Mouse (Mus musculus) cerebellum, adult 11 months (tissue): ENCODE measurements at regions not wholly inside any gene's neighbourhood (a gene's known extent, or its start where the extent isn't known, plus 50 kb on each side); places are given as distances from the start of the nearest gene placed in this dataset.
A peak's percentile ranks its signal among the peaks of the same experiment; 100 is the strongest.
"Not testable (repeated sequence)": the region's sequence is repeated elsewhere in the genome, so short reads cannot be mapped to it uniquely, and the experiment has no call there.

Experiments
- DNase-seq: peaks from one replicate; pipeline ENCODE4 v3.0.0; 2022

DNA sequence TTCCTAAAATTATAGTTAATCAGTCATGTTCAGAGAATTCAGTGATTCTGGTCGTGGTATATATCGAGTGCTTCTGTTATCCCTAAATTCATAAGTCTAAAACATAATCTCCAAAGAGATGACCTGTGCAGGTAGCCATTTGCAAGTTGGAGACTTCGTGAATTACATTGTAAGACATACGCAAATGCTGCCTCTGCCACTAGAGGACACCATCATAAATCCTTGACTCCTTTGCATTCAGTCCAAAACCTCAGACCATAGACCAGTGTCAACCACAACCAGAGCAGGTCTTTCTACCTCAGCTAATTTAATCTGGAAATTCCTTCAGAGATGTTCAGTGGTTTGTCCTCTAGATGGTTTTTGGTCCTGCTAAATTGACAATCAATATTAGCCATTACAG is 302.8 kb upstream of the Zic4 start:
- DNase-seq: no peak

DNA sequence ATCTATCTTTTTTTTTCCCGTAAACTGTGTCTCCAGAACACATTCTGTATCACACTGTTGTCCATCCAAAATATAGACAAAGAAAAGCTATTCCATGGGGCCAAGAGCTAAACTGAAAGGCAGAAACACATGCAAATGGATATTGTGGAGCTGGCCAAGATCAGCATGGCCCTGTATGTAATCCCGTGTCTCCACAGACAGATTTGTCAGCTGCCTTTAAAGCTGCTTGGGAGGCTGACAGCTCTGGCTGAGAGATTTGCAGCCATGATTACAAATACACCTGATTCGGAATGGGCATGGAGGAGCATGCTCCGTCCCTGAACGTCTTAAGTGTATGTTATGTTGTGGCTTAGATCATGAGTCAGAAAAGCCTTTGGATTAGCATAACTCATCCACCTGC is 292.7 kb upstream of the Zic4 start:
- DNase-seq: no peak

DNA sequence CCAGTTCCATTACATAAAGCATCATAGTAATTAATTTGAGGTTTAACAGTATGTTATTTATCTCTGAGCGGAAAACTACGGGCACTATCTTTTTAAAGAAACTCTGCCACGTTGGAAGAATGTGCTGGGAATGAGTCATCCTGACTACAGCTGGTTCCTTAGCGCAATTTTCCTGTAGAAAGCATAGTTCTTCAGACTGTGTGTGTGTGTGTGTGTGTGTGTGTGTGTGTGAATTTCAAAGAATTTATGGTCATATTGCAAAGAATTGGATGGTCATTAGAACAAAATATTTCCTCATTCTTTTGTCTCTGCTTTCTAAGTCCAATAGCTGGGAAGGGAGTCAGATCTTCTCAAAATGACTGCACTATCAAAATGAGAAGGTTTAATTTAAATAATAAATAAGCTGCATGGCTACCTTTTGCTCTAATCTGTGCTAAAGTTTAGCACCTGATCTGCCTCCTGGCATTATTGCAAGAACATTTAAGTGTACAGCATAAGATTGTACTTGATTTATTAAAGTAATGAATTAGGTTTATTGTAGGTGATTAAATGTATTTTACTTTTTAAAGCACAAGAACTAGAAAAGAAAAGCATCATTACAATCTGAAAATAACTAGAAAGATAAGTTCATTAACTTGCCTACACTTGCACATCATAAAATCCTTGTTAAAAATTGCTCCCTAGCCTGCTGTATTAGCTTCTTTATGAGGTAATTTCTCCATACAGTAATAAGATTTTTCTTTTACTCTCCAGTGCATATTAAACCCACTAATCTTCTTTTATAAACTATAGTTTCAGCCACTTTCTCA is 288.6 kb upstream of the Zic4 start:
- DNase-seq: no peak

DNA sequence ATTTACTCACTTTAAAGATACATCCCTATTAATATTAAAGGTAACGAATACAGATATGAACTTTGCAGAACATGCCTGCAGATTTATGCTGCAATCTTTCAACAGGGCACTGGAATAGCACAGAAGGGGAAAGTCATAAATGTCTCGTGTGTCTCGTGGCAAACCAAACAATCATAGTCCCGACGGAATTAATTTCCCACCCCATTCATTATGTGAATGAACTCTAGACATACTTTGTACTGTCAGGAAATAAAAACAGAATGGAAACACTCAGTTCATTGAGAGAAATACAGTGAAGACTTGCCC is 288.1 kb upstream of the Zic4 start:
- DNase-seq: no peak

DNA sequence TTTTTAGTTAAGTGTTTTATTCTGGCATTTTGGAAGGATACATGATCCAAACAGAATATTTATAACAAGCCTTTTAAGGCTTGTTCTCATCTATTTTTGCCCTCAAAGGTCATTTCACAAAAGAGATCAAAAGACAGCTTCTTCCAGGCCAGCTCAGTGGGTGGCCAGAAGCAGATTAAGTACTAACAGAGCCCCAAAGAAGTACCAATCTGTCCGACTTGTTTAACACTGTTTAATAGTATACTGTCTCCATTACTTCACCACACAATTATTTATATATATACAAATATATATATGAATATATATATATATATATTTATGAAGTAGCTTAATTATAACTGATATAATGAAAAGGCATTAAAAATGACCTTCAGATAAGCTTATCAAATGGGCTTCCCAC is 284.7 kb upstream of the Zic4 start:
- no peak for DNase-seq

DNA sequence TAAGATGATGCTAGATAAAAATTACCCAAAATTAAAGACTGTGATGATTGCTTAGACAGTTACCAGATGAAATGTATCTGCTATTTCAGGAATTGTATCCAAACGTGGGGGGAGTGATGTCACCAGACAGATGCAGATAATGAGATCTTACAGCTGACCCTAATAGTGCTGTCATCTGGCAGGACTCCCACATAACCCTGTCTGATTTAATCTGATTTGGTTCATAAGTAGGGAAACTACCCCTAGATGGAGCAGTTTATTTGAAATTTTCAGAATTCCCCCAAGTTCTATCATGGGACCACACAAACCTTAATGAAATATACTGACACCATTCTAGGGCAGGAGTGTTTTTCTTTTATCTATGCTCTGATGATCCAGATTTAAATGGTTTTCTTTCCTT is 278.4 kb upstream of the Zic4 start:
- no peak for DNase-seq

DNA sequence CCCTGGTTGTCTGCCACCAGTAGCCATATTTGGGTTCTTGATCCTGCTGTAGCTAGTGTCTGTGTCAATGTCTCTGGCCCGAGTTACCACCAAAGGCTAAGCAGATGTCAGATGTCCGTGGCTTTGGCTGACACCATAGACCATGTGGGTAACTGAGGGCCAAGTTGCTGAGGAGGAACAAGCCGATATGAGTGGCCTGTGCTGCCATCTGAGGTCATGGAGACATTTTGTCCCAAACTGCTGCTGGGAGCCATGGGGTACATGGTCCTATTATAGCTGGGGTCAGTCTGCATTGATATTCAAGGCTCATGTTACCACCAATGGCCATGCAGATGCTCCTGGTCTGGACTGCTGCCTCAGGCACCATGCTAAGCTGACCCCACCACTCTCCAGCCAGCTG is 276.3 kb upstream of the Zic4 start:
- DNase-seq: no peak

DNA sequence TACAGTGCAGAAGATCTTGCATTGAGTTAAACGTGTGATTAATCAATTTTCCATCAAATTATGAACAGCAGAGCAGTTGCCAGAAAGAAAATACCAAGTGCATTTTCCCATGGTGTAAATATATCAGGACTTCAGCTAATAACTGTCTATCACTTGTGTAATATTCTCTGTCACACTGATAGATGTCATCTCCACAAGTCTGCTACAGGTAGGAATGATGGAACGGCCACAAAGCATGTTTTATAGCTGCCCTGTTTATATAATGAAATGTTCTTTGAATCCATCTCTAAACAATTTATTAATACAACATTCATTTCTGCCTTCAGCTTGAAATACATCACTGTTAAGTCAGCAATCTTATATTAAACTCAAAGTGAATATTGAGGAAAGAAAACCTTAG is 272.9 kb upstream of the Zic4 start:
- no peak for DNase-seq

DNA sequence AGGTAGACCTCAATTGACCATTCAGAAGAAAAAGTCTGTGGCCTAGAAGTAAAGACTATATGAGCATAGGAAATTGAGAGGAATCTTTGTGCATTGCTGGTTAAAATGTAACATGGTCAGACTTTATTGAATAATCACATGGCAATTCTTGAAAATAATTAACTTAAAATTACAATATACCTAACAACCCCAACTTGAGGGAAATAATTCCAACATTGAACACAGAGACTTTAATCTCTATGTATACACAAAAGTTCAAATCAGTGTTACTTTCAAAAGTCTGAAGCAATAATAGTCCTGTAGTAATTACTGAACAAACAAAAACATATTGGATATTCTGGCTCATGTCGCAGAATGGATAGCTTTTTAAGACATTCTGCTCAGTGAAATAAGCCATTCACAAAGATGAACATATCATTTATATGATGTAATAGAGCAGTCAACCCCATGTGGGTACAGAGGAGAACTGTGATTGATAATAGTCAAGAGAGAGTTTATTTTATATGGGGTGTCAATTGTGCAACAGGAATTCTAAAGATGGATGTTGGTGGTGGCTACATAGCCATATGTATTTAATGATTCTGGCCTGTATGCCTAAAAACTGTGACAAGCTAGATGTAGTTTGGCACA is 270.7 kb upstream of the Zic4 start:
- no peak for DNase-seq

DNA sequence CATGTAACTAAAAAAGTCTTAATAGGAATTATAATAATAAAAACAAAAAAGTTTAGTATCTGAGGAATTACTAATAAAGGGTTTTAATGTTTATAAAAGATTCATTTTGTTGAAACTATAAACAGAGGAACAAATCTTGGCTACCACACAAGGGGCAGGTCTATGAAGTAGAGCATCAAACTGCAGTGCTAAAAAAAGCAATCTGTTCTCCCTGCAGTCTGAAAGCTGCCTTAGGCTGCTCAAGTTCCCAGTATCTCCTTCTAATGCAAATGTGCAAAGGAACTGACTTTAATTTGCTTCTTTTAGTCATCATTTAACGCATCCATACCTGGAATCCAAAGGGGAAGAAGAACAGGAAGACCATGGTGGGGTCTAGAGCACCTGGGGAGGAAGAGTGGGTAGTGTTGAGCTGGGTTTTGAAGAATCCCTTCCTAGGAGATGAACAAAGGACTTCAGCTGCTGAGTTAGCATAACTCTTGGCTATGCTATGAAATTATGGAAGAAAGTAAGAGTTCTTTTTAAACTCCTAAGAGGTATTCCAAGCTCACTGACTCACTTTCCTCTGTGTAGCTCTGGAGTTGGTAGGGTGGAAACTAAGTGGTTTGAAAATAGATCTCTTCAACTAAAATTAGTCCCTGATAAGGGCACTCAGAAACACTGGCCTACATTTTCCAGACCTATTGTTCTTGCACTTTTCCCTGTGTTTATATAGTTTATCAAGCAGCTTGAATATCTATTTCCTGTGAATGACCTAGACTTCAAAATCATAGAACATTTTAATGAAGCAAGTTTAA is 260.4 kb upstream of the Zic4 start:
- DNase-seq: no peak

DNA sequence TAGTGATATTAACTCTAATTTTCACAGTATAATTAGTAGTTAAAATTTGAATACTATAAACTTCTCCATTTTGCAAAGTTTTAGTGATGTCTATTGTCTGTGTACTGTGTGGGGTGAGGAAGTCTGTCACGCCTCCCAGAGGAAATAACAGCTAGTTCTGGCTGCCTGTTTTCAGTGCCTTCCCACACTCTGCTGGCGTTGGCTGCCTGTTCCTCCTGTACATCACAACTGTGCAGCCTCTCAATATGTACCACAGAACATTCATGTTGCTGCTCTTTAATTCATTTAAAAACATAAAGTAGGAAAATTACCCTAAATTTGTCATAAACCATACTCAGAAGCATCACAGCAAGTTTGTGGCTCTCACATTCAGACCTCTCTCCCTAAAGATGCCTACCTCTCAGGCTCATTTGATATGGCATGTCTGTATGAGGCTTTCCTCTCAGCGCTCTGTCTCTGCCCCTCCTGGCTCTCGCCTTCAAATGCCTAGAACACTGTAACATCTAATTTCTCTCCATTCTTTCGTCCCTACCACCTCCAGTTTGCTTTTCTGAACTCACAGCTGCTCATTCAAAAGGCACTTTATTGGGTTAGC is 239.7 kb upstream of the Zic4 start:
- peak; percentile 42 for DNase-seq

DNA sequence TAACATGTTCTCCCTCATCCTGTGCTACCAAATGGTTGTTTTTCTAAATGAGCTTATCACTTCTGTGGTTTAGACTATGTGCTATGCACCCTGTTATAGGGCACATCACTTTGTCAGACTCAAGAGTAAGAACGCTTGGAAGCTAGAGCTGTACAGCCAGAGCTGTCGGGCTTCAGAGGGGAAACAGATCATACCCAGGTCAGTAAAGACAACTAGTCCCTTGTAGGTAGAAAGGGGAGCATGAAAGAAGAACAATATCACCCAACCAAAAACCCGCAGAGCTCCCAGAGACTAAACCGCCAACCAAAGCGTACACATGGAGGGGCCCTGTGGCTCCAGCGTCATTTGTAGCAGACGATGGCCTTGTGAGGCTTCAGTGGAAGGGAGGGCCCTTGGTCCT is 239.0 kb upstream of the Zic4 start:
- DNase-seq: peak; percentile 41

DNA sequence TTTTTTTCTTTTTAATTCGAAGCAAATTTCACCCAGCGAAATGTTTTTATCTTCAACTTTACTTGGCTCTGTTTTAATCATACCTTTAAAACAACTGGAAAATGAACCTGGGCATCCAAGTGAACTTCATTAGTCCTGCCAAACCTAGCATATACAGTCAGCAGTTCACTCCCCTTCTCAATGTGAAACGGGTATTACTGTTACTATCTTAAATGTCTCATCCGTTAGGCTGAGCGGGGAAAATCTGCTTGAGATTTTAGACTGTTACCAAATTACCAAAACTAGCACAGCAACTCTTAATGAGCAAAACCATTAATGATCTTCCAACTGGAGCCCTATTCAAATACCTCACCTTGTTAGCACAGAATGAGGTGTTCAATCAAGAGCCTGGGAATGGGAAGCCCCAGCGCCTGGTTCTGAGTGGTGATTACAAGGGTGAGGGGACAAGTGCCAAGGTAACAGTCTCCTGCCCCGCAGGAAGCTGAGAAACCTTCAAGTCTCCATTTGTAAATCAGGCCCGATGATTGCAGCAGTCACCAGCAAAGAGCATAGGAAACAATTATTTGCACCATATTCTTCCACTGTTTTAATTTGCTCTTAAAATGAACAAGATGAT is 235.5 kb upstream of the Zic4 start:
- peak; percentile 82 for DNase-seq

DNA sequence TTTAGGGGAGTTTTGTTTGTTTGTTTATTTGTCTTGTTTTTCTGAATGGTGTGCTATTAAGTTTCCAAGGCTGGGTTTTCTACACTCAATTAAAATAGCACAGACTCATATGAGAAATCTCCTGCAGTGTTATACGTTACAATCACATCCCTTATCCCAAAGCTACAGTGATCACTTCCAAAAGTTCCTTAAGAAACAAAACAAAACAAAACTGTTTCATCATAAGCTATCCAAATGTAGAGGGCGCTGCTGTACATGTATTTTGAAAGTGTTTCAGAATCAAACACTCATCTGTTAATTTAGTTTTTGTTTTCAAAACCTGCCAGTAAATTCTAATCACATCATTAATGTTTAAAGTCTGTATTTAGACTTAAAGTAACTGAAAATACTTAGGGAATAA is 233.7 kb upstream of the Zic4 start:
- not testable (repeated sequence) for DNase-seq

DNA sequence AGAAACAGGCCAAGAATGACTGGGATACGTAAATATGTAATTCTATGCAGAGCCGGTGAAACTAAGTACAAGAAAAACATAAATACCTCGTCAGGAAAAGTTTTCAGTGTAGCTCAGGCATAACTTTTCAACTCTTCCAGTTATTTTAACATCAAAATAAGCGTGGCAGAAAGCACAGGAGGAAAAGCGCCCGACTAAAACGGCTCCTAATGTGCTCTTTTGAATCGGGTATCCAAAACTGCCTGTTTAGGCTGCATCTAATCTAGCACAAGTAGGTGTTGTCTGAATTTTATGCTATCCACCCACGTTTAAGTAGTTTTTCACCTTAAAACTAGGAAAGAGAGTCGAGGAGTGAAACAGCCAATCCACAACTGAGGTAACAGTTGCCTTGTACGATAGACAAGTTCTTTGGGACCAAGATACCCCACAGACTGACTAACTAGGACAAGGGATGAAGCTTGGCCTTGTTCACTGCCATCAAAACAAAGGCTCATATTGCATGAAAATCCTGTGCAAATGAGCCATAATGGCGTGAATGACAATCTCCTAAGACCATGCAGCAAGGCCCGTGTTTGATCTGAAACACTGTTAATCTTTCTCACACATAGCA is 232.0 kb upstream of the Zic4 start:
- peak; percentile 41 for DNase-seq

DNA sequence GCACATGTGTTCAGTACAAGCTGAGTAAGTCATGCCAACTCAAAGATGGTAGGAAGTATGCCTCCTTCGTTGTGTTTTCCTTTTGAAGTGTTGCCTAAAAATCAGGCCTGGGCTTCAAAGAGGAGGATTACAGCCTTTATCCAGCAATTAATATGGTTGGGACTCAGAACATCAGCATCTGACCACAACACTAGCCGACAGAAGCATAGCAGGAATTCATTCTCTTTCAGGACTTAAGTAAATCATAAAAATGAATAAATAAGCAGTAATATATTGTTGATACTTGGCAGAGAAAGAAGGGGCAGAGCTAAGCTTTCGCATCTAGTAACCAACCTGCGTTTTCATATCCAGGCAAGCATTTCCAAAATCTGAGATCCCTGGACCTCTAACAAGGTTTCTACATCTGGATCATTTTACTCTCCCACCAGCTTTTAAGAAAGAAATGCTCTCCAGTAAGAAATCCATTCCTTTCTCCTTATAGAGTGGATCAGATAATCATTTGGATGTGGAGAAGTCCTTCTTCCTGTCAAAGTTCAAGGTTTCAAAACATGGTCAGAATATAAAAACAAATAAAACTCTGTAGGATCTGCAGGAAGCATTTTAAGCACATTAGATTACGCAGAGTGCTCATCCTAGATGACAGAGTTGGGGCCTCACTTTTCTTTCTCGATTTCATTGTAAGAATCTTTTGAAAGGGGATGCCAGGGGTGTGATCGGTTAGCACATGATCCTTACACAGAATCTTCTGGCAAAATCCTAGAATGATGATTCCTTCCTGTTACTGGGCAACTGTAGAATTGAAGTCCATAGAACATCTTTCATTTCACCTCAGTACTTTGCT is 230.6 kb upstream of the Zic4 start:
- DNase-seq: peak; percentile 27

DNA sequence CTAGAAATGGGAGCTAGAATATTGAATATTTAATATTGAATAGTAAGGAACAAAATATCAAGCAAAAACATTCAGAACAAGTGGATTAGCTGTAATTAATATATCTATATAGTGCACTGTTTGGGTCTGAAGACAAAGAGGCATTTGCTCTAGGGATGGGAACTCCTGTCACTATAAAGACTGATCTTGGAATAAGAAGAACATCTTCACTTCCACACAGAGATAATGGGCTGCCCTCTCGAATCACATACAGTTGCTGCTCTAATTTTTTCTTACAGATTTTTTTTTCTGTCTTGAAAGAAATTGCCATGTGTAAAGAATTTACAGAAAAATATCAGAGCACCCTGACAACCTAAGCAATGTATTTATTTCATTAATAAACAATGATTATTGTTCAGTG is 229.7 kb upstream of the Zic4 start:
- DNase-seq: no peak

DNA sequence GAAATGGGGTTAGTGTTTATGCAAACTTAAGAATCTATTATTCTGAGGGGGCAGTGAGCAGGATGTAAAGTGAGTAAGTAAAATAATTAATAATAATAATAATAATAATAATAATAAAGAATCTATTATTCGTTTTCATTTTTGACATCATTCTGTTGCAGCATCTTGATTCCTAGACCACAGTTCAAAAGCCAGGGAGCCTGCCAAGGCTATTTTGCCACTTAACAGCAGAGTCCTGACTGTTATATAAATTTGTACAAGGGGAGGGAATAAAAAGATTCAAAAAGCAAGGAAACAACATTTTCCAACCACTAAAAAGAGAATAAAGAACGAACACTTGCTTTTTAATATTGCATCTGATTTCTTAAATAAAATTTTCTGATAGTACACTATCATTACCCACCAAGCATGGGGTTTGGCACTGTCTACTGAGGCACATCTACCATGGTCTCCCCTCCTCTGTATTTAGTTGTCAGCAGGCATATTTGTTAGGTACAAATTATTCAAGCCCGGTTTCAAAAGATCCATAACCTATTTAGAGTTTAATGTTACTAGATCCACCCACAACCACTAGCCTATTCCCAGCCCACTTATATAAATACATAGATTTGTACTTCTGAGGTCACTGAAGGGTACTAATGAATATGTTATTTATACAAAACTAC is 228.8 kb upstream of the Zic4 start:
- no peak for DNase-seq

DNA sequence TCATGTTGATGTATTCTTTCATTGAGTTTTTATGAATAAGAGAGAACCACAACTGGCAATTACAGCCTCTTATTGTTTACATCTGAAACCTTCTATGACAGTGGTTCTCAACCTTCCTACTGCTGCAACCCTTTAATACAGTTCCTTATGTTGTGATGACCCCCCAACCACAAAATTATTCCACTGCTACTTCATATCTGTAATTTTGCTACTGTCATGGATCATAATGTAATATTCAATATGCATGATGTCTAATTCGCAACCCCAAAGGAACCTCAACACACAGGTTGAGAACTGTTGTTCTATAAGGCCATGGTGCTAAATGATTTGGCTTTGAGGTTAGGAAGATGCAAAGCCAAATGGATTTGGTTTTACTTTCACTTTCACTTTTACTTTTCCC is 227.9 kb upstream of the Zic4 start:
- DNase-seq: no peak

DNA sequence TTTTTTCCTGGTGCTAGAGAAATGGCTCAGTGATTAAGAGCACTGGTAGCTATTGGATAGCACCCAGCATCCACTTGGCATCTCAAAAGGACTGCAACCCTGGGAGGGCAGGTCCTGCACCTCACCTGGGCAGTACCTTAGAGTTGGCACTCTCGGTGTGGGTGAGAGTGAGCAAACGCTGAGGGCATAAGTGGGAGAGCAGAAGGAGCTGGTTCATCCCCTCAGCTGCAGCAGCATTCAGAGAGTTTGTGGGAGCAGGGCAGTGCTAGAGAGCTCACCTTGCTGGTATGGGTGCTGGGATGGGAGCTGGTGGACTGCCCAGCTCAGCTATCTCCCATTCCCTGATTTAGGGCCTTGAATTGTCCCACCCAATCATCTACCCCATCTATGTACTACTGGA is 227.1 kb upstream of the Zic4 start:
- peak; percentile 34 for DNase-seq

DNA sequence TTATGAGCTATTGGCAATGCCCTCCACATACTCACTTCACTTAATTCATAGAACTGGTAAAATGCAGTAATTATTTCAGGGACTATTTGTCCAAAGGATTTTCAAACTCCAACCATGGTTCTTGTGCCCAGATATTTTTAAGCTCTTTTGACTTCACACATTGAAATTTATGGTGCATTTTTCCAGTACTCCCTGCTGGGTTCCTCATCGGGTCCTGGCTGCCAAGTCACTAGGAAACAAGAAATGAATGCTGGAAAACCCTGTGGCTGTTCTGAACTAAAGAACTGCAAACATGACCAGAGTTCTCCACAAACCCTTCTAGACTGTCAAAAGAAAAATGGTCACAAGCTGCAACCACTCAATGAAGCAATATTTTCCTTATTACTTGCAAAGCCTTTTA is 221.6 kb upstream of the Zic4 start:
- DNase-seq: peak; percentile 53
